Mouse (Mus musculus) inflammation-experienced regulatory T-cells, adult 6 months (primary cell): ENCODE measurements at regions not wholly inside any gene's neighbourhood (a gene's known extent, or its start where the extent isn't known, plus 50 kb on each side); places are given as distances from the start of the nearest gene placed in this dataset.

Experiments used
- ATAC-seq: one replicate; pipeline ENCODE4 v1.8.0; 2017

GRCm38 (mm10) chr14:114808621-114809020, 283.4 kb upstream of the Gpc5 start:
- ATAC-seq, result no peak

DNA sequence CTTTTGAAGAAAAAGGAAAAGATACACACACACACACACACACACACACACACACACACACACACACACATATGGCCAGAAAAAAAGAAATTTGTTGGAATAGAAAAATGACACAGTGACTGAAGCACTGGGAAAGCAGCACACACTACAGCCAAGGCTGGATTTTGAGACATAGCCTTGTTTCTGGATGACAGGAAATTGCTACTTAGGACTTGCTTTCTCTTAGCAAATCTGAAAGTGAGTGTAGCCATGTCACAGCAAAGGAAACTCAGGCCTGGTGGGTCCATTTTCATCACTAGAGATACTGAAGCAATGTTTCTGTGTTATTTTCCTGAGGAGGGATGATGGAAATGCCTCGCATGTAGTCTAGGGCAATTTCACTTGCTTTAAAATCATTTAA, 271.3 kb upstream of the Gpc5 start:
- ATAC-seq, result no peak

DNA sequence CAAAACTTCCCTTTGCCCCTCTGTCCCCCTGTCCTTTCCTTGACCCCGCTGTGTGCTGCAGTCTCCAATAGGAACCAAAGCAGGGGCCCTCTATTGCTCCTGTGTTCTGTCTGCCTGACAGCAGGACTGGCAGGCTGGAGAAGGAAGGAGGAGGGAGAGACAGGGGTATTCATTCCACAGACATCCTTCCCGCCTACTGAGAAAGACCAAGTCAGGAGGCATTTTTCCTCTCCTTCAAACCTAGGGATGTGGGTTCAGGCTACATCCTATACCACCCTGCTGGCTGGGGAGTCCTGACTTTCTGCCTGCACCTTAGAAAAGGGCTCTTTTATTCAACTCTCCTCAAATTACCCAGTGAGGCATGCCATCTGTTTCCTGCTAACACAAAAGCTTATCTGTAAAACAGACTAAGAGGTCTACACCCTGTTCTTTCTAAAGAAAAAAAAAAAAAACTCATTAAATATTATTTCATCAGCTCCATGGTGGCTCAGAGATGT, 270.9 kb upstream of the Gpc5 start:
- no peak for ATAC-seq

GRCm38 (mm10) chr14:114821672-114822071, 270.3 kb upstream of the Gpc5 start:
- ATAC-seq, result no peak

- no peak for ATAC-seq
Measured at GRCm38 (mm10) chr14:114826662-114827321, 265.2 kb upstream of the Gpc5 start.

DNA sequence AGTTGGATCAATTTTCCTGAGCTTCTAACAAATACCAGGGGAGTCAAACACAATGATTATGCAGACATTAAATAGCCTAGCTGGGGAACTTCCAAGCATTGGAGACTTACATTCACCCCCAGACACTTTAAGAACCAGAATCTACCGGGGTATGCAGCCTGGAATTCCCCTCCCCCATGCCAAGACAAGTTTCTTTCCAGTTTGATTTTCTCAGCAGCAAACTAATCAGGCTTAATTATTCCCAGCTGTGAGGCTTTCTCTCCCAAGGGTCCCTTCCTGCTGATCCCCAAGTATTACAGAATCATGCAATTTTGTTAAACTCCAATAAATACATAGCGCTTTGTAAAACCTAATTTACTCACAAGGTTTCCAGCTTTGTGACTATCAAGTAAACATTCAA, 262.7 kb upstream of the Gpc5 start:
- ATAC-seq, result no peak

DNA sequence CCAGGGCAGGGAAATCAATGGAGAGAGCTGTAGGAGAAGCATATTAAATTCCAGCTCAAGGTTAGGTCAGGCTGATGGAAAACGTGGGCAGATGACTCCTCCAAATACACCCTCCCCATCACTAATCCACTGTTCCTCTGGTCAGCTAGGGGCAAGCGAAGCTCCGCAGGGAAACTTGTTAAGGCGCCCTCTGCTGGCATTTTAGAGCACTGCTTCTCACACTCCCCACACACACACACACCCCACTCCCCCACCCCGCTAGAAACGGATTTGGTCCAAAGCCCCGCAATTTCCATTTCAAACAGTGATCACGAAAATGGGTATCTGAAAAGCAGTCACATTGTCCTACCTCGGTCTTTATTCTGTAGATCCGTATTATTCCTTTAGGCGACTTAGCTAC, 259.0 kb upstream of the Gpc5 start:
- ATAC-seq, result no peak

DNA sequence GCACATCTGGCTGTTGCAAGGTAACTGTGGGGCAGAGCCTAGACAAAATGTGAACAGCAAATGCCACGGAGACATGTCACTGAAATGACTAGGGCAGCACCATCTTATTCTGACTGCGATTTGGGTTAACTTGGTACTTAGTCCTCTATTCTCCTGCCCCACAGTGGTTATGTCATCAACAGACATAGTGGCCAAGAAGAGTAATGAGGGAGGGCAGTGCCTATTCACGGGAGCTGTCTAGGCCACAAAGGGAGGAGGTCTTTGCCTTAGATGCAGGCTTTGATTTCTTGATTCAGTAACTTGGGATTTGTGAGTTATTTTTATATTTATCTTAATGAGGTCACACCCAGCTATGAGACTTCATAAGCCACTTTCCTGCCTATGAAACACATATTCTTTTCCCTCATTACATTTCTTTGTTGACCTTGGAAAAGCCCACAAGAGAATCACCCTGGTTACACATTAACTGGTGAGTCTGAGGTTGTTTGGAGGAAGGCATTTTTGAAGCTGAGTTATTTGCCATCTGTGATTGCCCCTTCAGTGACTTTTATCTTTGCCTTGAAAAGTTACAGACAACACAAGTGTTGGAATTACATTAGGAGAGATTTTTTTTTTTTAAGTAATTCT, 255.2 kb upstream of the Gpc5 start:
- no peak for ATAC-seq

DNA sequence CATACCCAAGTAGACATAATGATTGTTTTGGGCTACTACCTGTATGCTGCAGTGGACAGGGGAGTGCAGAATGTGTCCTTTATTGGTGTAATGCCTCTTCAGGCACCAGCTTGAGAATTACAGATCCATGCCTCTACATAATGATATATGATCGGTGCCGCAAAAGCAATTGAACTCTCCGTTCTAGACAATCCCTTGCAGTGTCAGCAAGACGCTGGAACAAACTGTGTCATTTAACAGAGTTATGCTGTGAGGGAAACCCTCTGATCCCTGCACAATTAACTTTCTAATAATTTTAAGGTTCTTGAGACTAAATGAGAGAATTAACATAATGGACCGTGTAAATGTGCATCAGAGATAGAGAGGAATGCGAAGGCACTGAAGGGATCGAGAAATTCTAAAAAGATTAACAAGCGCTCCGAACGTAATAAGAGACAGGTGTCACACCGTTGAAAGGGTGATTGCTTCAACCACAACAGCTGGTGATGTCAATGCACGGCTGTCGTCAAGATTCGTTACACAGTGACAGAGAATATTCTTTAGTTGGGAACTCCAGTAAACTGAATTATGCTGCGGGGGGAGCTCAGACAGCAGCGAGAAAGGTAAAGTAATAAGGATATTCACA, 254.3 kb upstream of the Gpc5 start:
- no peak for ATAC-seq

DNA sequence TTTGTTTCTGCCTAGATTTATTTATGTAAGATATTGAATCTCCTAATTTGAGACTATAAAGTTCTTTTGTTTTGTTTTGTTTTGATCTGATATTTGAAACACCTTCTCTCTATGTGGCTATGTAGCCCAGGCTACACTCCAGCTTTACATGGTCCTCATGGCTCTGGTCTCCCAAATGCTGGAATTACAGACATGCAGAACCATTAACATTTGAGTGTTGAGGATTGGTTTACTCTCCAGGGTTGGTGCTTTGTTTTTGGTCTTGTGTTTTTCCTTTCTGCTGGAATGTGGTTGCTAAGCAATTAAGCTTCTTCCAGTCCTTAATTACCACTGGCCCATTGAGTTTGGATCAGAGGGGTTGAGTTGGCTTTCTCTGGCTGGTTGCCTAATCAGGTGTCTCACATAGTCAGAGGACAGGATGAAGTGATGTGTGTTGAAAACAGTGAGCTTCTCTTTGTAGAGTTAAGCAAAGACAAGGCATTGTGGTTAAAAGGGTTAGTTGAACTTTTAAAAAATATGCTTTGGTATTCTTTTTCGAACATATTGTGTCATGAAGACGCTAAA, 252.6 kb upstream of the Gpc5 start:
- ATAC-seq, result no peak

- no peak for ATAC-seq
Measured at GRCm38 (mm10) chr14:114840766-114841165, 251.2 kb upstream of the Gpc5 start.

GRCm38 (mm10) chr14:114841552-114841951, 250.5 kb upstream of the Gpc5 start:
- no peak for ATAC-seq

GRCm38 (mm10) chr14:114842327-114842726, 249.7 kb upstream of the Gpc5 start:
- ATAC-seq, result no peak

GRCm38 (mm10) chr14:114843105-114843743, 248.8 kb upstream of the Gpc5 start:
- ATAC-seq, result no peak

DNA sequence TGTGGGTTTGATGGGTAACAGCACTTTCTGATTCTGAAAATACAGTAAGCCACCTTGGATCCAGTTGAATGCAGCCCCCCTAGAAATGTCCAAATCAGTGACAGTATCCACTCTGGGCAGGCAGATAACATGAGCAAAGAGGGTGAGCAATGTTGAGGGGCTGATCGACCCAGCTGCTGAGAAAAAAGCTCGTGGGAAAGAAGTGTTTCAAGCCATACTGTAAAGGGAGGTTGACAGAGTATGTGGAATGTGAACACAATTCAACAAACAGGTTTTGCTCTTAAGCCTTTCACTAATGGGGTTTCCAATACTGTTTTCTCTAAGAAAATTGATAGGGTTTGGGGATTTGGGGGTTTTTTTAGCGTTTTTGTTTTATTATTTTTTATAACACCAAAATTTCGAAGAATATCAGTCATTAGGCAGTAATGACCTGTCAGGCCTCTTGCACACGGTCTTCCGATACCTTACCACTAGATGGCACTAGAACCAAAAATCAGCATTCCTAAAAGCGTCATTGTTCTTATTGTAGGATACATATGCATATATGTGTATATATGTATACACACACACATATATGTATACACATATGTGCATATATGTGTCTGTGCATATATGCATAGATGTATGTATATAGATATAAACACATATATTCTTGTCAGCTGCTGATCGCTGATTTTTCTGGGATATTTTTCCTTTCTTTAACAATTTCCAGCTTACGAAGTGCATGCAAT, 237.5 kb upstream of the Gpc5 start:
- ATAC-seq, result peak; percentile 52

- no peak for ATAC-seq
Measured at GRCm38 (mm10) chr14:114855055-114855740, 236.8 kb upstream of the Gpc5 start.

- ATAC-seq, result no peak
Measured at GRCm38 (mm10) chr14:114855746-114856145, 236.3 kb upstream of the Gpc5 start.

DNA sequence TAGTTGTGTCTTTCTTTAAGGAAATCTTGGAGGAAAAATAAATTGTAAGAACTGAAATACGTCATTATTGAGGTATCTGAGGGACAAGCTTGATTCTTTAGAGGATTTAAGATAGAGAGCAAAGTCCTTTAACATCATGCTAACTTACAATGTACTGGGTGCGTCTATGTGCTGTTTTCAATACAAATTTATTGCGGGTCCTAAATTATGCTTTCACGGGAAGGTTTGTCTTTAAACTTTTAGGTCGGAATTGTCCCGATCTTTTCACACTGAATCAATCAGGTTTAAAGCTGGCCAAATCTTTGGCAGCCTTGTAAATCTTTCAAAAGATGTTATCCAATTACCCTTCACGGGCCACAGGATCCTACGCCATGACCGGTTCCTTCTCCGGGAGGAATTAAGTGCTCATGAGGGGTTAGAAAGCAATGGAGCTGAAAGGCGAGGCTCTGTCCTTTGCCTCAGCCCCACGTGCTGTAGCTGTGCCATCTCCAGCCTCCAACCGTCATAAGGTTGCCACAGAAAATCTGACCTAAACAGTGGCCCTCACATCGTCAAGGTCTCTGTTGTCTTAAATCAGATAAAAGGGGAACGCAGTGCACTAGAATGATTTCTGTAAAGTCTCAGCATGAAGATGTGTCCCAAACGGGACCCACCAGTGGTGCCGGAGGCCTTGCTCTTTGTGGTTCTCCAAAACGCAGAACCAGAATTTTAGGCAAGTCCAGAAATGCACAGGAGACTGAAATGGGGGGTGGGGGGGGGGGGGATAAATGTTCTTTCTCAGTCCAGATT, 235.6 kb upstream of the Gpc5 start:
- ATAC-seq, result no peak

DNA sequence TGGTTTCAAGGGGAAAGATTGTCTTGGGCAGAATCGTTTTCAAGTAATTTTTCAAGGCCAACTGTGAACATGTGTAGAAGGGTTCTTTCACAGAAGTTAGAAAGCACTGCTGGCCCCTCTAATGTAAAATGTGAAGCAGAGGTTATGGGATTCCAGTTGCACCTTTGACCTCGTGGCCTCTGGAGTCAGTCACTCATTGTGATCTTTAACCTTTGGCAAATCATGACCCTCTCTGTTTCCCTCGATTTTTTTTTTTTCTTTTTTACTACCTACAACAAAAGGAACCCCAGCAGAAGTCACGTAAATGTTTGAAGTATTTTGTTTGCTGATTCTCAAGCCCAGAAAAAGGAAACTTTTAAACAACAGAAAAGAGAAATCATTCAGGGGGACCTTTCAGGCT, 234.8 kb upstream of the Gpc5 start:
- no peak for ATAC-seq

GRCm38 (mm10) chr14:114857689-114858088, 234.3 kb upstream of the Gpc5 start:
- ATAC-seq, result no peak

DNA sequence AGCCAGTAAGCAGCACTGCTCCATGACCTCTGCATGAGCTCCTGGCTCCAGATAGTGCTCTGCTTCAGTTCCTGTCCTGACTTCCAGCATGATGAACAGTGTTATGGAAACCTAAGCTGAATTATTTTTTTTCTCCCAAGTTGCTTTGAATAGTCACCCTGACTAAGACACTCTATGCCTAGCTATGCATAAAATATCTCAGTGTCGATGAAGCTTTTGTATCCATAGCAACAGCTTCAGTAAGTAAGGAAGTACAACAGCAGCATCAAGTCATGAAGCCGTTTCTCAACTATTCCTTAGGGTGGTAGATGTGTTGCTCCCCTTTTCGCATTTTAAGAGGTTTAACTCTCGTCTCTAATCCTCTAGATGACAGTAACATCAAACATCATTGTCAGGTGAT, 228.4 kb upstream of the Gpc5 start:
- no peak for ATAC-seq
